Mouse (Mus musculus) neural tube, embryonic 15.5 days (tissue): Measurements from ENCODE around the gene Cntn1. TPM values are rescaled to one million over a fixed set of nuclear protein-coding genes. Genes with fewer than 3 reads are reported as not detected.

Source experiments
- ATAC-seq: fragments of 200-750 bp; cut with Nextera tagmentation; 2 replicates; pipeline ENCODE4 v1.8.0; 2017; ENCODE audit warnings: mild to moderate bottlenecking, moderate TSS enrichment, moderate library complexity; ENCODE audit not compliant: low FRiP score
- H3K27ac ChIP-seq: fragments of 300-500 bp; sonication (generic); replicated peaks from 2 replicates; pipeline ENCODE4 v1.5.1; 2015; ENCODE audit warnings: mild to moderate bottlenecking, inconsistent platforms
- H3K27me3 ChIP-seq: fragments of 300-500 bp; sonication (generic); replicated peaks from 2 replicates; pipeline ENCODE4 v1.6.1; 2015; ENCODE audit warnings: inconsistent platforms
- H3K36me3 ChIP-seq: fragments of 300-500 bp; sonication (generic); 2 replicates; pipeline ENCODE4 v1.6.1; 2015; ENCODE audit warnings: inconsistent platforms
- H3K4me1 ChIP-seq: fragments of 300-500 bp; sonication (generic); 2 replicates; pipeline ENCODE4 v1.6.1; 2015; ENCODE audit warnings: inconsistent platforms
- H3K4me2 ChIP-seq: fragments of 300-500 bp; sonication (generic); 2 replicates; pipeline ENCODE4 v1.6.1; 2015; ENCODE audit warnings: inconsistent platforms, mild to moderate bottlenecking, moderate library complexity
- H3K4me3 ChIP-seq: fragments of 300-500 bp; sonication (generic); replicated peaks from 2 replicates; pipeline ENCODE4 v1.5.1; 2015; ENCODE audit warnings: mild to moderate bottlenecking, inconsistent platforms
- H3K9ac ChIP-seq: fragments of 300-500 bp; sonication (generic); replicated peaks from 2 replicates; pipeline ENCODE4 v1.6.1; 2015; ENCODE audit warnings: mild to moderate bottlenecking, inconsistent platforms
- H3K9me3 ChIP-seq: fragments of 300-500 bp; sonication (generic); replicated peaks from 2 replicates; pipeline ENCODE4 v1.6.1; 2016; ENCODE audit warnings: inconsistent platforms
- WGBS: fragments of 180-500 bp; shearing (Covaris S2); methylation state at CpG from one replicate; pipeline ENCODE4 v1.1.7; 2015; ENCODE audit warnings: mixed read lengths; 5-methylcytosine and 5-hydroxymethylcytosine counted together
- polyA plus RNA-seq: library from polyadenylated mRNA; unstranded; fragments of >200 nt; fragmentation: Nextera tagmentation; extraction: Ambion mirVana; gene quantifications from 2 replicates; pipeline ENCODE4 v1.2.1, GENCODE M21; 2015

Cntn1 gene
- polyA plus RNA-seq, 1 experiment from 2014 or later = 78.7 TPM

GRCm38 (mm10) chr15:92206695-92207094, 155.7 kb downstream of the Cntn1 start:
- 83% methylated on average over 4 of the region's 4 CpGs for WGBS
- Histone ChIP-seq H3K4me1 (no peaks in the 10 kb centered on the region), H3K27me3 (no peaks in the 10 kb centered on the region), H3K9ac (no peak overlapping the region), H3K4me2 (no peak overlapping the region), H3K27ac (no peak overlapping the region), H3K4me3 (no peak overlapping the region), H3K36me3 (no peaks in the 10 kb centered on the region), H3K9me3 (no peaks in the 10 kb centered on the region)
- ATAC-seq = no peak

GRCm38 (mm10) chr15:92209778-92210177, 158.8 kb downstream of the Cntn1 start:
- no peak overlapping the region for H3K4me2 ChIP-seq
- H3K4me3 ChIP-seq = no peak overlapping the region
- no peaks in the 10 kb centered on the region for H3K4me1 ChIP-seq
- no peaks in the 10 kb centered on the region for H3K36me3 ChIP-seq
- ATAC-seq = no peak
- H3K9me3 ChIP-seq = no peaks in the 10 kb centered on the region
- WGBS = 92% methylated on average over 1 of the region's 1 CpGs
- no peak overlapping the region for H3K27ac ChIP-seq
- H3K27me3 ChIP-seq = no peaks in the 10 kb centered on the region
- H3K9ac ChIP-seq = no peak overlapping the region

- Histone ChIP-seq H3K27me3 (no peaks in the 10 kb centered on the region), H3K9ac (no peak overlapping the region), H3K4me2 (no peak overlapping the region), H3K36me3 (no peaks in the 10 kb centered on the region), H3K4me3 (no peak overlapping the region), H3K27ac (no peak overlapping the region), H3K9me3 (no peaks in the 10 kb centered on the region), H3K4me1 (no peaks in the 10 kb centered on the region)
- ATAC-seq = no peak
- 86% methylated on average over 7 of the region's 7 CpGs for WGBS
Measured at GRCm38 (mm10) chr15:92210486-92211235, 159.7 kb downstream of the Cntn1 start.

- Histone ChIP-seq H3K27ac (no peak overlapping the region), H3K27me3 (no peaks in the 10 kb centered on the region), H3K36me3 (no peaks in the 10 kb centered on the region), H3K9me3 (no peaks in the 10 kb centered on the region), H3K4me2 (no peak overlapping the region), H3K9ac (no peak overlapping the region), H3K4me3 (no peak overlapping the region), H3K4me1 (no peaks in the 10 kb centered on the region)
- 52% methylated on average over 3 of the region's 3 CpGs for WGBS
- ATAC-seq = no peak
Measured at GRCm38 (mm10) chr15:92215841-92216240, 164.9 kb downstream of the Cntn1 start.

GRCm38 (mm10) chr15:92221446-92221845, 170.5 kb downstream of the Cntn1 start:
- 79% methylated on average over 2 of the region's 2 CpGs for WGBS
- Histone ChIP-seq H3K9ac (no peak overlapping the region), H3K4me2 (no peak overlapping the region), H3K36me3 (0 out of 2 replicates have a peak, but pooled peaks cover 6% of the 10 kb centered on the region), H3K27ac (no peak overlapping the region), H3K9me3 (no peaks in the 10 kb centered on the region), H3K4me3 (no peak overlapping the region), H3K27me3 (no peaks in the 10 kb centered on the region), H3K4me1 (no peaks in the 10 kb centered on the region)
- no peak for ATAC-seq

- Histone ChIP-seq H3K4me2 (no peak overlapping the region), H3K27ac (no peak overlapping the region), H3K4me1 (no peaks in the 10 kb centered on the region), H3K4me3 (no peak overlapping the region), H3K9ac (no peak overlapping the region), H3K36me3 (peaks cover 8% of the 10 kb centered on the region; the same call in 1 of the 2 replicates), H3K9me3 (no peaks in the 10 kb centered on the region), H3K27me3 (no peaks in the 10 kb centered on the region)
- 23% methylated on average over 7 of the region's 7 CpGs for WGBS
- no peak for ATAC-seq
Measured at GRCm38 (mm10) chr15:92231386-92231785, 180.4 kb downstream of the Cntn1 start.

- no peak for ATAC-seq
- Histone ChIP-seq H3K4me3 (no peak overlapping the region), H3K4me2 (no peak overlapping the region), H3K27me3 (no peaks in the 10 kb centered on the region), H3K4me1 (no peaks in the 10 kb centered on the region), H3K27ac (no peak overlapping the region), H3K9ac (no peak overlapping the region), H3K9me3 (no peaks in the 10 kb centered on the region), H3K36me3 (peaks cover 8% of the 10 kb centered on the region; the same call in 1 of the 2 replicates)
- WGBS = 73% methylated on average over 6 of the region's 6 CpGs
Measured at GRCm38 (mm10) chr15:92235836-92236235, 184.9 kb downstream of the Cntn1 start.

GRCm38 (mm10) chr15:92264980-92265707, 214.2 kb downstream of the Cntn1 start:
- H3K4me2 ChIP-seq = no peak overlapping the region; the same call in 1 of the 2 replicates
- H3K27ac ChIP-seq = no peak overlapping the region
- no peak for ATAC-seq
- H3K27me3 ChIP-seq = no peaks in the 10 kb centered on the region
- H3K9ac ChIP-seq = no peak overlapping the region
- 0 out of 2 replicates have a peak, but pooled peaks cover 2% of the 10 kb centered on the region for H3K36me3 ChIP-seq
- H3K4me3 ChIP-seq = no peak overlapping the region
- no peaks in the 10 kb centered on the region for H3K9me3 ChIP-seq
- H3K4me1 ChIP-seq = no peaks in the 10 kb centered on the region
- WGBS = 22% methylated on average over 7 of the region's 7 CpGs

GRCm38 (mm10) chr15:92268341-92268740, 217.4 kb downstream of the Cntn1 start:
- H3K4me3 ChIP-seq = no peak overlapping the region
- H3K9ac ChIP-seq = no peak overlapping the region
- H3K36me3 ChIP-seq = 0 out of 2 replicates have a peak, but pooled peaks cover 3% of the 10 kb centered on the region
- H3K27ac ChIP-seq = no peak overlapping the region
- no peak for ATAC-seq
- H3K27me3 ChIP-seq = no peaks in the 10 kb centered on the region
- no peaks in the 10 kb centered on the region for H3K9me3 ChIP-seq
- 36% methylated on average over 3 of the region's 3 CpGs for WGBS
- no peaks in the 10 kb centered on the region for H3K4me1 ChIP-seq
- no peak overlapping the region for H3K4me2 ChIP-seq

GRCm38 (mm10) chr15:92268741-92269322, 217.9 kb downstream of the Cntn1 start:
- Histone ChIP-seq H3K4me1 (no peaks in the 10 kb centered on the region), H3K27ac (no peak overlapping the region), H3K9ac (no peak overlapping the region), H3K27me3 (no peaks in the 10 kb centered on the region), H3K36me3 (0 out of 2 replicates have a peak, but pooled peaks cover 3% of the 10 kb centered on the region), H3K4me2 (no peak overlapping the region), H3K4me3 (no peak overlapping the region), H3K9me3 (no peaks in the 10 kb centered on the region)
- 90% methylated on average over 18 of the region's 18 CpGs for WGBS
- no peak for ATAC-seq

- 70% methylated on average over 6 of the region's 6 CpGs for WGBS
- ATAC-seq = no peak
- Histone ChIP-seq H3K4me3 (no peak overlapping the region), H3K36me3 (0 out of 2 replicates have a peak, but pooled peaks cover 3% of the 10 kb centered on the region), H3K27ac (no peak overlapping the region), H3K4me1 (no peaks in the 10 kb centered on the region), H3K27me3 (no peaks in the 10 kb centered on the region), H3K9ac (no peak overlapping the region), H3K9me3 (no peaks in the 10 kb centered on the region), H3K4me2 (no peak overlapping the region)
Measured at GRCm38 (mm10) chr15:92271801-92272365, 220.9 kb downstream of the Cntn1 start.
